Mouse (Mus musculus): ENCODE data around the gene Selenof. TPM values are rescaled to one million over a fixed set of nuclear protein-coding genes. Genes with fewer than 3 reads are reported as not detected.
A peak's percentile ranks its signal among the peaks of the same experiment; 100 is the strongest.

Gene Selenof
- polyA plus RNA-seq, 1 experiment from 2014 or later: 413 TPM

- Histone ChIP-seq H3K9ac (no peak overlapping the region), H3K4me1 (replicated peaks) (peaks cover 13% of the 10 kb centered on the region), H3K4me2 (peak overlapping the region; percentile 23; the same call in 1 of the 2 replicates), H3K36me3 (no peaks in the 10 kb centered on the region), H3K27ac (ENCODE audit: poor library complexity, severe bottlenecking) (peak overlapping the region; percentile 84), H3K9me3 (replicated peaks) (peaks cover 3% of the 10 kb centered on the region; the same call in 1 of the 2 replicates), H3K4me3 (no peak overlapping the region), H3K27me3 (replicated peaks) (no peaks in the 10 kb centered on the region)
- ATAC-seq (ENCODE audit: insufficient number of reproducible peaks, low FRiP score): peak; percentile 85
- 0% methylated on average over 2 of the region's 2 CpGs for WGBS
These were observed 73.3 kb downstream of the Selenof start for GRCm38 (mm10) chr3:144643301-144643871.

- H3K4me1 ChIP-seq (replicated peaks): peaks cover 13% of the 10 kb centered on the region
- no peak for ATAC-seq (ENCODE audit: insufficient number of reproducible peaks, low FRiP score)
- H3K4me3 ChIP-seq: no peak overlapping the region
- no peaks in the 10 kb centered on the region for H3K36me3 ChIP-seq
- peaks cover 3% of the 10 kb centered on the region; the same call in 1 of the 2 replicates for H3K9me3 ChIP-seq (replicated peaks)
- no peaks in the 10 kb centered on the region for H3K27me3 ChIP-seq (replicated peaks)
- H3K9ac ChIP-seq: no peak overlapping the region
- H3K27ac ChIP-seq (ENCODE audit: poor library complexity, severe bottlenecking): no peak overlapping the region
- WGBS: 58% methylated on average over 5 of the region's 5 CpGs
- H3K4me2 ChIP-seq: no peak overlapping the region
These were observed 74.1 kb downstream of the Selenof start for GRCm38 (mm10) chr3:144644202-144644601.

Other genes starting within 250 kb of the Selenof start
- gene Hs2st1, start 123 bp upstream of the Selenof start, polyA plus RNA-seq (2016; fragmentation: Nextera tagmentation; extraction: Ambion mirVana): 11.6 and 11.7 TPM in 2 replicates
- gene Sh3glb1, start 150.0 kb downstream of the Selenof start, polyA plus RNA-seq (2016; fragmentation: Nextera tagmentation; extraction: Ambion mirVana): 145 and 147 TPM in 2 replicates
- 22.1 and 24.1 TPM in 2 replicates for gene Clca3a1, start 190.7 kb downstream of the Selenof start, polyA plus RNA-seq (2016; fragmentation: Nextera tagmentation; extraction: Ambion mirVana)
- 0.72 and 0.78 TPM in 2 replicates for gene Clca3a2, start 249.2 kb downstream of the Selenof start, polyA plus RNA-seq (2016; fragmentation: Nextera tagmentation; extraction: Ambion mirVana)

Measured in heart, embryonic 12.5 days (tissue).